Comparison of ENCODE assay signal across 22 mouse cellular contexts in the genomic region with DNA sequence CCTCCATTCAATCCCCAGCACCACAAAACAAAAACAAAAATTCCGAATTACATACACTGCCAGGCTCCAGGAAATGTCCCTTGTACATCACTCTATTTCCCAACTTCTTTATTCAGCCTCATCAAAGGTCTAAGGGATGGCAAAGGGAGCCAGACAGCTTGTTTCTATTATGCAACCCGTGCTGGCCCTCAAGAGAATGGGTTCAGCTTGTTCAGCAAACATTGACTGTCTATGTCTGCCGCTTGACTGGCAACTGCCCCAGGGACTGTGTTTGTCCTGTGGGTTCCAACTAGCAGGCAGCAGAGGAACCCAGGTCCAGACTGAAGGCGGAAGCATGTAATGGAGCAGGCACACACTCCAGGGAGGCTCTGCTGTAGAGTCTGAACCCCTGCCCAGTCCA. TPM values are rescaled to one million over a fixed set of nuclear protein-coding genes. Genes with fewer than 3 reads are reported as not detected.
DNase-seq lines count a peak whose midpoint lies in the region; ATAC-seq lines count a peak whose summit lies in the region.
"Had no signal": no experiment of that assay in that cellular context is flagged by ENCODE, and none has a peak within 500 bp of the region (broad histone marks: within the 10 kb centered on the region; RNA-seq: fewer than 3 reads in every experiment).

No protein-coding gene starts in this region.

- H3K4me1 ChIP-seq in embryonic facial prominence, embryonic 14.5 days (ENCODE audit: control insufficient read depth, insufficient read depth, low read length), result peaks cover 6% of the 10 kb centered on the region
- peaks cover 12% of the 10 kb centered on the region for H3K4me1 ChIP-seq in embryonic facial prominence, embryonic 10.5 days
- peaks cover 29% of the 10 kb centered on the region for H3K4me1 ChIP-seq in liver, embryonic 13.5 days (replicated peaks)

- DNase-seq in embryonic facial prominence, embryonic 14.5 days (ENCODE audit: low spot score), result no peak
- no peak for DNase-seq in embryonic facial prominence, embryonic 10.5 days (ENCODE audit: low spot score)
- DNase-seq in adipocyte (ENCODE audit: low spot score), result peak; percentile 86
- DNase-seq in liver, embryonic 13.5 days, result no peak
- peak; percentile 62 for DNase-seq in lung, postnatal 25 days (ENCODE audit: low spot score)
- no peak for DNase-seq in spleen, postnatal 36 days (ENCODE audit: low spot score in 2 of 2)
- DNase-seq in cerebellum, adult 11 months, result no peak
- DNase-seq in left cerebral cortex, adult 11 months (ENCODE audit: low spot score), result no peak
- DNase-seq: cerebellum, postnatal 14 days; embryo, embryonic 11 days; kidney, postnatal 14 days; left cerebral cortex, postnatal 4 days; thymus, postnatal 4 days had no signal

- H3K4me2 ChIP-seq in embryonic facial prominence, embryonic 14.5 days (ENCODE audit: low read depth, low read length), result no peak overlapping the region
- no peak overlapping the region for H3K4me2 ChIP-seq in liver, embryonic 13.5 days
- H3K4me2 ChIP-seq: forebrain, embryonic 12.5 days; midbrain, embryonic 13.5 days; neural tube, embryonic 12.5 days had no signal

- H3K9me3 ChIP-seq in embryonic facial prominence, embryonic 14.5 days (ENCODE audit: control insufficient read depth, low read length), result no peaks in the 10 kb centered on the region
- H3K9me3 ChIP-seq in embryonic facial prominence, embryonic 10.5 days, result no peaks in the 10 kb centered on the region
- no peaks in the 10 kb centered on the region for H3K9me3 ChIP-seq in liver, embryonic 13.5 days (replicated peaks)
- H3K9me3 ChIP-seq: forebrain, embryonic 12.5 days; hindbrain, embryonic 10.5 days; midbrain, embryonic 13.5 days; neural tube, embryonic 12.5 days had no signal

- no peak overlapping the region; the same call in 1 of the 2 replicates for H3K27ac ChIP-seq in embryonic facial prominence, embryonic 14.5 days (replicated peaks; ENCODE audit: low read depth, low read length)
- H3K27ac ChIP-seq in embryonic facial prominence, embryonic 10.5 days (replicated peaks), result no peak overlapping the region
- peak overlapping the region; percentile 37; the same call in 1 of the 2 replicates for H3K27ac ChIP-seq in liver, embryonic 13.5 days
- H3K27ac ChIP-seq: forebrain, embryonic 12.5 days; hindbrain, embryonic 10.5 days; hindbrain, postnatal 0 days; left cerebral cortex, adult 2 months; liver, embryonic 14.5 days; midbrain, embryonic 13.5 days; neural tube, embryonic 12.5 days had no signal

- H3K4me3 ChIP-seq in embryonic facial prominence, embryonic 14.5 days (ENCODE audit: low read depth, low read length), result no peak overlapping the region
- H3K4me3 ChIP-seq in embryonic facial prominence, embryonic 10.5 days, result no peak overlapping the region
- no peak overlapping the region for H3K4me3 ChIP-seq in liver, embryonic 13.5 days (replicated peaks)
- H3K4me3 ChIP-seq: forebrain, embryonic 12.5 days; hindbrain, embryonic 10.5 days; left cerebral cortex, adult 2 months; midbrain, embryonic 13.5 days; neural tube, embryonic 12.5 days had no signal

- 62% methylated on average over 4 of the region's 4 CpGs for WGBS in embryonic facial prominence, embryonic 14.5 days
- 75% methylated on average over 4 of the region's 4 CpGs for WGBS in embryonic facial prominence, embryonic 10.5 days
- WGBS in liver, embryonic 13.5 days (ENCODE audit: insufficient replicate concordance), result 69% methylated on average over 4 of the region's 4 CpGs

- no peaks in the 10 kb centered on the region for H3K27me3 ChIP-seq in embryonic facial prominence, embryonic 14.5 days (replicated peaks; ENCODE audit: control insufficient read depth, insufficient read depth, low read length)
- no peaks in the 10 kb centered on the region for H3K27me3 ChIP-seq in embryonic facial prominence, embryonic 10.5 days (replicated peaks; ENCODE audit: low read depth, poor library complexity, severe bottlenecking)
- no peaks in the 10 kb centered on the region for H3K27me3 ChIP-seq in liver, embryonic 13.5 days
- H3K27me3 ChIP-seq: CH12.LX; forebrain, embryonic 12.5 days; midbrain, embryonic 13.5 days; neural tube, embryonic 12.5 days had no signal

- H3K36me3 ChIP-seq in embryonic facial prominence, embryonic 14.5 days (ENCODE audit: control insufficient read depth, insufficient read depth, low read length), result peaks cover 15% of the 10 kb centered on the region; the same call in 1 of the 2 replicates
- H3K36me3 ChIP-seq in embryonic facial prominence, embryonic 10.5 days (replicated peaks), result peaks cover 20% of the 10 kb centered on the region
- no peaks in the 10 kb centered on the region; the same call in 1 of the 2 replicates for H3K36me3 ChIP-seq in liver, embryonic 13.5 days
- H3K36me3 ChIP-seq: forebrain, embryonic 12.5 days; midbrain, embryonic 13.5 days; neural tube, embryonic 12.5 days had no signal

- no peak for ATAC-seq in embryonic facial prominence, embryonic 14.5 days (ENCODE audit: low read depth)
- ATAC-seq in liver, embryonic 13.5 days (ENCODE audit: low read depth), result no peak
- ATAC-seq: hindbrain, postnatal 0 days; intestine, postnatal 0 days; midbrain, embryonic 13.5 days had no signal

- H3K9ac ChIP-seq in embryonic facial prominence, embryonic 14.5 days (ENCODE audit: low read depth, low read length), result peak overlapping the region; percentile 8; the same call in 1 of the 2 replicates
- no peak overlapping the region for H3K9ac ChIP-seq in liver, embryonic 13.5 days
- H3K9ac ChIP-seq: forebrain, embryonic 12.5 days; liver, embryonic 14.5 days; midbrain, embryonic 13.5 days; neural tube, embryonic 12.5 days had no signal

RNA-seq across cellular contexts. Expression of a gene that starts 4.2 kb away (rescaled TPM):
- polyA plus RNA-seq in embryonic facial prominence, embryonic 14.5 days (2014; fragmentation: Nextera tagmentation; extraction: Ambion mirVana), result 48.6 and 49.8 TPM in 2 replicates
- 77.6 and 79.3 TPM in 2 replicates for polyA plus RNA-seq in embryonic facial prominence, embryonic 10.5 days (2016; fragmentation: Nextera tagmentation; extraction: Ambion mirVana)
- 14.8 and 21.8 TPM in 2 replicates for polyA plus RNA-seq in liver, embryonic 13.5 days (2015; fragmentation: Nextera tagmentation; extraction: Ambion mirVana)

RNA-seq across cellular contexts. Expression of a gene that starts 5.7 kb away (rescaled TPM):
- 63.6 and 66.8 TPM in 2 replicates for polyA plus RNA-seq in embryonic facial prominence, embryonic 14.5 days (2014; fragmentation: Nextera tagmentation; extraction: Ambion mirVana)
- polyA plus RNA-seq in embryonic facial prominence, embryonic 10.5 days (2016; fragmentation: Nextera tagmentation; extraction: Ambion mirVana), result 48.6 and 48.7 TPM in 2 replicates
- 20.8 and 22.0 TPM in 2 replicates for polyA plus RNA-seq in liver, embryonic 13.5 days (2015; fragmentation: Nextera tagmentation; extraction: Ambion mirVana)

RNA-seq across cellular contexts. Expression of a gene that starts 32.9 kb away (rescaled TPM):
- 2.1 and 4.1 TPM in 2 replicates for polyA plus RNA-seq in embryonic facial prominence, embryonic 14.5 days (2014; fragmentation: Nextera tagmentation; extraction: Ambion mirVana)
- polyA plus RNA-seq in embryonic facial prominence, embryonic 10.5 days (2016; fragmentation: Nextera tagmentation; extraction: Ambion mirVana), result 1.1 and 1.6 TPM in 2 replicates
- 5.5 and 6.5 TPM in 2 replicates for polyA plus RNA-seq in liver, embryonic 13.5 days (2015; fragmentation: Nextera tagmentation; extraction: Ambion mirVana)

RNA-seq across cellular contexts. Expression of a gene that starts 48.5 kb away (rescaled TPM):
- polyA plus RNA-seq in embryonic facial prominence, embryonic 14.5 days (2014; fragmentation: Nextera tagmentation; extraction: Ambion mirVana), result 0.17 and 0.63 TPM in 2 replicates
- polyA plus RNA-seq in embryonic facial prominence, embryonic 10.5 days (2016; fragmentation: Nextera tagmentation; extraction: Ambion mirVana), result 0.09 and 0.18 TPM in 2 replicates
- polyA plus RNA-seq in liver, embryonic 13.5 days (2015; fragmentation: Nextera tagmentation; extraction: Ambion mirVana), result 31.0 and 31.3 TPM in 2 replicates
- polyA plus RNA-seq: midbrain, embryonic 13.5 days had no signal

RNA-seq across cellular contexts. Expression of a gene that starts 54.7 kb away (rescaled TPM):
- 15.0 and 20.1 TPM in 2 replicates for polyA plus RNA-seq in embryonic facial prominence, embryonic 14.5 days (2014; fragmentation: Nextera tagmentation; extraction: Ambion mirVana)
- 0.26 and 0.36 TPM in 2 replicates for polyA plus RNA-seq in embryonic facial prominence, embryonic 10.5 days (2016; fragmentation: Nextera tagmentation; extraction: Ambion mirVana)
- 1.1 and 1.2 TPM in 2 replicates for polyA plus RNA-seq in liver, embryonic 13.5 days (2015; fragmentation: Nextera tagmentation; extraction: Ambion mirVana)
- polyA plus RNA-seq: hindbrain, embryonic 10.5 days had no signal

Comparison
In these comparisons a context has a peak if more than half of its experiments do, and no peak if none do; other contexts are left out.
1. DNase-seq: peak in adipocyte (single experiment) and lung, postnatal 25 days (single experiment); none in embryonic facial prominence, embryonic 14.5 days (single experiment), embryonic facial prominence, embryonic 10.5 days (single experiment), liver, embryonic 13.5 days (single experiment), spleen, postnatal 36 days (0 of 2), cerebellum, adult 11 months (single experiment) and left cerebral cortex, adult 11 months (single experiment).